Mouse (Mus musculus): ENCODE data around the gene Slc6a19.

DNA sequence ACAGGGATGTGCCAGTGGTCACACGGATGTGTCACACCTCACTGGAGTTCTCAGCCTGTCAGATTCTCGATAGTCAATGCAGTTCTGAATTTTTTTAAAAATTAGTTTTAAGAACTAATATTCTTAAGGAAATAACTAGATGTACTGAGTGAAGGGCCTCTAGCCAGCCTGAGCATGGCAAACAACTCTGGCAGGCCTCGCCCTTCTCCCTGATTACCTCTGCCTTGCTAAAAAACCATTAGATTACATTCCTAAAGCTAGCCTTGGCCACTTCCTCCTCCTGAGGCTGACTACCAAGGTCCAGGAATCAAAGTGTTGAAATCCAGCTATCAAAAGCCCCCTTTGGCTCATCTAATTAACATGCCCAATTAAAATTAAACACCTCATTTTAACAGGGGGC lies 46.6 kb upstream of the Slc6a19 start:
- TF ChIP-seq POLR2A (IDR thresholded peaks at IDR 0.05; ENCODE audit: low read depth, low read length) = no peak
- TF ChIP-seq CTCF (IDR thresholded peaks at IDR 0.05; ENCODE audit: extremely low read depth, insufficient read length, insufficient replicate concordance, low read depth, low read length) = no peak

Data from small intestine, adult 2 months (tissue).